Mouse (Mus musculus) MEL (cell line): Measurements from ENCODE around the gene Samd8.

Experiments used
- CTCF ChIP-seq, 3 experiments: IDR thresholded peaks in 2 of 3; conservative IDR thresholded peaks in 1 of 3; 2 replicates each; pipeline ENCODE4 v1.5.1; 2011 to 2012; ENCODE audit warnings: low read length in 3 of 3, low read depth in 2 of 3, mild to moderate bottlenecking in 2 of 3, improper control_type of control experiment in 1 of 3, inconsistent platforms in 1 of 3, mixed read lengths in 1 of 3, moderate library complexity in 1 of 3; ENCODE audit not compliant: control insufficient read depth in 1 of 3, insufficient read depth in 1 of 3, poor library complexity in 1 of 3, severe bottlenecking in 1 of 3
- ZNF384 ChIP-seq: IDR thresholded peaks from 2 replicates; pipeline ENCODE4 v1.6.1; 2012; ENCODE audit warnings: low read depth, mild to moderate bottlenecking, inconsistent platforms, low read length, improper control_type of control experiment

- TF ChIP-seq ZNF384, result no peak
- no peak for TF ChIP-seq CTCF (IDR thresholded peaks at IDR 0.05 in 2 of 3, conservative IDR thresholded peaks at IDR 0.05 in 1 of 3; ENCODE audit: control insufficient read depth in 1 of 3, insufficient read depth in 1 of 3, low read depth in 2 of 3, low read length in 3 of 3, poor library complexity in 1 of 3, severe bottlenecking in 1 of 3)
Measured at GRCm38 (mm10) chr14:21824938-21825337, 74.6 kb downstream of the Samd8 start, which contains the start of gene Vdac2.
